Mouse (Mus musculus): ENCODE results near the gene Hint2.
A peak's percentile ranks its signal among the peaks of the same experiment; 100 is the strongest.

Gene Hint2

DNA sequence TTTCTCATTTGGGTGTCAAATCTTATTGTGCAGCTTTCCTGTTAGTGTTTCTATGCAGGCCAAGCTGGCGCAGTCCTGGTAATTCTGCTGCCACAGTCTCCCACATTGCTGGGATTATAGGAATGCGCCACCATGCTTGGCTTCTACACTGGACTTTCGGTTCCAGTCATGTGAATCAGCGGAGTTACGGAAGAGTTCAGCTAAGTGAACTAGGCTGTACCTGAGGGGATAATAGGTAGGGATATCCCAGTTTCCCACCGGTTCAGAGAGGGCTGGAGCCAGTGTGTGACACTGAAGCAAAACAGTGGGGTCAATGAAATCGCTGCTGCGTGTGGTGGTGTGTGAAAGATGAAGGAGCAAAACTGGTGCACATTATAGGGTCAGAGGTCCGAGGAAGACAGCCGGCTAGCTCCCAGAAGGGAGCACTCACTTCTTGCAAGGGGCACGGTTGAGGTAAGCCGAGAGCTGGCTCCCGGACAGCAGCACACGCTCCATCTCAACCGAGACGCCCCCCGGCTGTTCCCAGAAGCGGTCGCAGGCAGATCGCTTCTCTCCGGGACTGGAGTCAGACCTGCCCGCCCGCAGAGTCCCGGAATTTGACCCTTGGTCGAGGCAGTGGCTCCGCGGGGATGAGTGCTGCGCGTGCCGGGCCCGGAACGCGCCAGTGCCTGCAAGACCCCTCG lies 469 bp downstream of the Hint2 start:
- DNase-seq (ENCODE audit: low spot score) = no peak

DNA sequence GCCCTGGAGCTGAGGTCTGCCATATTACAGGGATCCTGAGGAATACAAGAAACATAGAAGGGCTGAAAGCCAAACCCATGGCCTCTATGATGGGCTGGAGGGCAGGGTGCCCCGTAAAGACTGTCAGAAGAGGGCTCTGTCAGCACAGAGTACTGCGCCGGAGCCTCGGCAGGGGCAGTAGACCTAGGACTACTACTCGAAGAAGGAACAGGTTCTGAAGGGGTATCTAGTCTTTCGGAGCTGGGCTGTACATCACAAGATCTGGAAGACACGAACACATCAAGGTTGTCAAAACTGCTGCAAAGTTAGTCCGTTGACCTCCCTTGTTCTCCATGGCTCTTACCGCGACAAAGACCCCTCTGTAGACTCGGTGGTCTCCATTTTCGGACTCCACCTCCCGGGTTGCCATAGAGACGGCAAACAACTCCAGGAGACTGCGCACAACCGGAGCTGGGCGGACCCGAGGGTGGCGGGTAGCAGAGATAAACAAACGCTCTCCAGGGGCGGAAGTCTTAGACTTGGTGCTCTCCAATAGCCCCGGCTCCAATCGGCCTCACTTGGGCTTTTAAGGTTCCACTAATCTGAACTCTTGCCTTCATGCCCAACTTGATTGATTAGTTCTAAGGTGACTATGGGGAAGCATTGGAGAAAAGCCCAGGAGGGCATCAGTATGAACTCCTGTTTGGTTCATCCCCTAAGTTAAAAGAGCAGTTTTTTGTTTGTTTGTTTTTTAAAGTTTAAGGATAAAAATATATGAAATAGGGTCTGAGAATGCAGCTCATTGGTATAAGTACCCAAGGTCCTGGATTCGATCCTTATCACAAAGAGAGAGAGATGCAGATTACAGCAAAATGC lies 2.9 kb downstream of the Hint2 start, which contains the start of gene Spag8:
Spag8 (minus strand) TSS at position 434 of the 855 bp plus-strand sequence.
- peak; percentile 61 for DNase-seq (ENCODE audit: low spot score)

DNA sequence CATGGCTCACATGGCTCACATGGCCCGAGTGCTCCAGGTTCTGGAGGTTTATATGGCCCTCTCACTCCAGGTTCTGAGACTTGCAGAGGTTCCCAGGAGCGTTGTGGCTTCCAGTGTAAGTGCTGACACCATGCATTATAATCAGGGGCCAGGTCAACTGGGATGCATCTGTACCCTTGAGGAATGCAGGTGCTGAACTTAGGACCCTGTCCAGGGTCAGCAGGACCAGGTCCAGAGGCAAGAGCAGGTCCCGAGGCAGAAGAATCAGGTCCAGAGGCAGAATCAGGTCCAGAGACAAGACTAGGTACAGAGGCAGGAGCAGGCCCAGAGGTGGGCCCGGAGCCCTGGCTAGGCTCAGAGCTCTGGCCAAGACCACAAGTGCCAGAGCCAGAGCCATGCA lies 3.5 kb downstream of the Hint2 start:
- DNase-seq (ENCODE audit: low spot score) = no peak

DNA sequence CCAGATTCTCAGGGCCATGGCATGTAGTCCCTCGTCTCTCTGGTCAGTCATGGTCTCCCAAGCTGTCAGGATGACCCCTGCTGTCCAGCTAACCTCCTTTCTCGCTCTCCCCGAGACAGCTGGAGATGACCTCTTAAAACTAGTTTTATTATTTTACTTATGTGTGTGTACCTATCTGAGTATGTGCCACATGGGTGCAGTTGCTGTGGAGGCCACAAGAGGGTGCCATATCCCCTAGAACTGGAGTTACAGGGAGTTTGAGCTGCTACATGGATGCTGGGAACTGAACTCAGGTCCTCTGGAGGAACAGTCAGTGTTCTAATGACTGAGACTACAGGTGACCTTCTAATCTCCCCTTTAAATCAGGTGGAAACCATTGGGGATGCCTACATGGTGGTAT lies 6.5 kb downstream of the Hint2 start:
- DNase-seq (ENCODE audit: low spot score) = no peak

DNA sequence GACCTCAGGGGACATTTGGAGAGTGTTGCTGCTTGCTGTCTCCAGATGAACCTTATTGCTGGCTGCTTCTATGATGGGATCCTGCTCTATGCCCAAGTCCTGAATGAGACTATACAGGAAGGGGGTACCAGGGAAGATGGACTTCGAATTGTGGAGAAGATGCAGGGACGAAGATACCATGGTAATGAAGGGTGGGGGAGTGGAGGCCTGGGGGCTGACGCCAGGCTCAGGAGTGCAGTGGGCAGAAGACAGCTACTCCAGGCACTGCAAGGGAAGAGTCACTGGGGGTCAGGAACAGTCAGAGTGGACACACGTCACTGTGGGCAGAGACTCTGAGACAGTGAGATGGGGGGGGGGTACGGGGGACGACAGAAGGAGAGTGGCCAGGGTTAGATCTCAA lies 15.8 kb downstream of the Hint2 start:
- no peak for DNase-seq (ENCODE audit: low spot score)

DNA sequence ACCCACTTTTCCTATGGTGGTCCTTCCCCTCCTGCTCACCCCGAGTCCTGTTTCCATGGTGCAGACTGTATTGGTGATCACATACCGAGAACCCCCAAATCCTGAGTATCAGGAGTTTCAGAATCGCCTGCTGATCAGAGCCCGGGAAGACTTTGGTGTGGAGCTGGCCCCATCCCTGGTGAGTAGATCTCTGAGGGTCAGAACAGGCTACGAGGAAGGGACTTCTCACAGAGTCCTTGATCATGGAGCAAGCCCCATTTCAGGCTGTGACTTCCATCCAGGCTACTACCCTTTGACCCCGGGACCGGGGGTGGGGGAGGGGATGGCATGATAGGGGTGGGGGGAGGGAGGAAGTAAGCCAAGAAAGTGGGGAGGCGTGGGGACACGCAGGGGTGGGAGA lies 16.2 kb downstream of the Hint2 start:
- no peak for DNase-seq (ENCODE audit: low spot score)

DNA sequence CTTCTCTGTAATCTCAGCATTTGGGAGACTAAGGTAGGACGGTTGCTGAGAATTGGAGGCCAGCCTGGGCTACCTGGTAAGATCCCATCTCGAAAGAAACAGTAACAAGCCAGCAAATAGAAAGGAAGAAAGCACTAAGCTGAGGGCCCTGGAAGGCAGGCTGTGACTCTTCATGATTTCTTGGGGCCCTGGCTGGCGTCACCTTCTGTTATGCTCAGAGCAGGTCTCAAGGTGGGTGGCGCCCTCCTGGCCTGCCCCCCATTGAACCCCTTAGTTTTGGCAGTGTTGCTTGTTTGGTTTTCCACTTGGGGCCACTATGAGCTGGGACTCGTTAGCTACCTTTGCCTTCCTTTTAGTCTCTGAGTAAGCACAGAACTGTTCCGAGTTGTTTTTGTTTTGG lies 19.5 kb downstream of the Hint2 start:
- DNase-seq (ENCODE audit: low spot score) = no peak

DNA sequence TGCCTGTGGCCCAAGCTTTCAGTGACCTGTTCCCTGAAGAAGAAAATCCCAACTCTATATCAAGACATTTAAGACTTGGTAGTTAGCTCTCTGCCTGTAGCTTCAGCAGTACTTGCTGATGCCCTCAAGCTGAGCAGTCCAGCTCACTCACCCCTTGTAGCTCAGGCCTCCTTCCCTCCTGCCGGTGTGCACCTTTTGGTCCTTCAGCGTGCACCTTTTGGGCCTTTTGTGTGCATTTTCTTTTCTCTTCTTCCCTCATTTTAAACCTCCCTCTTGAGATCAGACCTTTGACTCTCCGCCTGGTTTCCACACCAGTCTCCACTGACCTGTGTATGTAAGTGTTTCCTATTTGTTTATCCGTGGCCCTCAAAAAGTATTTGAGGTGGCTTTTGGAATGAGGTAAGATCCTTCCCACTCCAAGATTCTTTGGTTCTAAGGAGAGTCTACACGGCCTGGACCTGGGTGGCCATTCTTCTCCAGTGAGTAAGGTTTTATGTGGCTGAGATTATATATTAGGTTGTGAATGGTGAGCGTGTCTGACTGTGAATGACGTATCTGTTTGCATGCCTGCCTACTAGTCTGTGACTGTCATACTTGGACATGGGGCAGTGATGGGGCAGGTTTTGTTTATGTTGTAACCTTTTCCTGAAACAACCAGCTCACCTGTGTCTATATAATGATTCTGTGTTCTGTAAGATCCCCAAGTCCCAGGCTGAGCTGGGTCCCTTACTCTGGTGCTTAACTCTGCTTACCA lies 21.5 kb downstream of the Hint2 start:
- no peak for DNase-seq (ENCODE audit: low spot score)

DNA sequence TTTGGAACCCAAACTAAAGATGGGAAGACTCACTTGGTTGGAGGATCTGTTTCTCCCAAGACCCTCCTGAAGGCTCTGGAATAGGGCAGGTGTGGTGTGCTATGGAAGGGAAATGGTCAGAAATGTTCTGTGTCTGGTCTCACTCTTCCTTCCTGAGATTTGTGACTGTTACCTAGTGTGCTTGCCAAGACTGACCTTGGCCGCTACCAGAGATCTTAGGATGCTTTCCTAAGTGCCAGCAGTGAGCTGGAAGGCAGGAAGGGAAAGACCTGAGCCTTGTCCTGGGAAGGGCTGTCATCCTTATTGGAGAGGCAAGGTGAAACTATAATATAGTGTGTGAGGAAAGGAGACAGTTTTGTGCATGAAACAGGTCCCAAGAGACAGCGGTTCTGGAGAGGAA lies 22.5 kb downstream of the Hint2 start:
- DNase-seq (ENCODE audit: low spot score) = no peak

DNA sequence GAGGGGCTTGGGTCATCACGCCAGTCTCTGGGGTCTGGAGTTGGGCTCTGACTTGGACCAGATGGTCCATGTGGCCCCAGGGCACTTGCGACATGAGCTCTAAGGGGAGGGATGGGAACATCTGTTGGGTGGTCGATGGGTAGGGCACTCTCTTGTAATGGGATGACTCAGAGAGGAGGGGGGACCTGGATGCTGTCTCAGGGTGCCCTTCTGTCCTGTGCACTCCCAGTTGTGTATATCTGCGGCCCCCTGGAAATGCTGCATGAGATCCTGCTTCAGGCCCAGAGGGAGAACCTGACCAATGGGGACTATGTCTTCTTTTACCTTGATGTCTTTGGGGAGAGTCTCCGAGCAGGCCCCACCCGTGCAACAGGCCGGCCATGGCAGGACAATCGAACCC lies 23.0 kb downstream of the Hint2 start:
- no peak for DNase-seq (ENCODE audit: low spot score)

DNA sequence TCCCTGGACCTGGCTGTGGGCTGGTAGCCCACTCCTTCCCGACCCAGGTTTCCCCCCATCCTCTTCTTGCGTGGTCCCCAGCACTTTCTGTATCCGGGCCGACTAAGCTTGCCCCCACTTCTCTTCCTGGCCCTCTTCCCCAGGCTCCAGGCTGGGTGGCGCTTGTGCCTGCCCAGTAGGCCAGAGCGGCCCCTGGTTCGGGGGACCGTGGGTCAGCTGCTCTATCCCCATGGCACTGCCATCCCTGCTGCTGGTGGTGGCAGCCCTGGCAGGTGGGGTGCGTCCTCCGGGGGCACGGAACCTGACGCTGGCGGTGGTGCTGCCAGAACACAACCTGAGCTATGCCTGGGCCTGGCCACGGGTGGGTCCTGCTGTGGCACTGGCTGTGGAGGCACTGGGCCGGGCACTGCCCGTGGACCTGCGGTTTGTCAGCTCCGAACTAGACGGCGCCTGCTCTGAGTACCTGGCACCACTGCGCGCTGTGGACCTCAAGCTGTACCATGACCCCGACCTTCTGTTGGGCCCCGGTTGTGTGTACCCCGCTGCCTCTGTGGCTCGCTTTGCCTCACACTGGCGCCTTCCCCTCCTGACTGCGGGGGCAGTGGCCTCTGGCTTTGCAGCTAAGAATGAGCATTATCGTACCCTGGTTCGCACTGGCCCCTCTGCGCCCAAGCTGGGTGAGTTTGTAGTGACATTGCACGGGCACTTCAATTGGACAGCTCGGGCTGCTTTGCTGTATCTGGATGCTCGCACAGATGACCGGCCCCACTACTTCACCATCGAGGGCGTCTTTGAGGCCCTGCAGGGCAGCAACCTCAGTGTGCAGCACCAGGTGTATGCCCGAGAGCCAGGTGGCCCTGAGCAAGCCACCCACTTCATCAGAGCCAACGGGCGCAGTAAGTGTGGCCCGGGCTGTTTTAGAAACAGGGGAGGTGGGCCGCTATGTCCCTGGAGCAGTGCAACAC lies 24.0 kb downstream of the Hint2 start:
- DNase-seq (ENCODE audit: low spot score) = peak; percentile 16

DNA sequence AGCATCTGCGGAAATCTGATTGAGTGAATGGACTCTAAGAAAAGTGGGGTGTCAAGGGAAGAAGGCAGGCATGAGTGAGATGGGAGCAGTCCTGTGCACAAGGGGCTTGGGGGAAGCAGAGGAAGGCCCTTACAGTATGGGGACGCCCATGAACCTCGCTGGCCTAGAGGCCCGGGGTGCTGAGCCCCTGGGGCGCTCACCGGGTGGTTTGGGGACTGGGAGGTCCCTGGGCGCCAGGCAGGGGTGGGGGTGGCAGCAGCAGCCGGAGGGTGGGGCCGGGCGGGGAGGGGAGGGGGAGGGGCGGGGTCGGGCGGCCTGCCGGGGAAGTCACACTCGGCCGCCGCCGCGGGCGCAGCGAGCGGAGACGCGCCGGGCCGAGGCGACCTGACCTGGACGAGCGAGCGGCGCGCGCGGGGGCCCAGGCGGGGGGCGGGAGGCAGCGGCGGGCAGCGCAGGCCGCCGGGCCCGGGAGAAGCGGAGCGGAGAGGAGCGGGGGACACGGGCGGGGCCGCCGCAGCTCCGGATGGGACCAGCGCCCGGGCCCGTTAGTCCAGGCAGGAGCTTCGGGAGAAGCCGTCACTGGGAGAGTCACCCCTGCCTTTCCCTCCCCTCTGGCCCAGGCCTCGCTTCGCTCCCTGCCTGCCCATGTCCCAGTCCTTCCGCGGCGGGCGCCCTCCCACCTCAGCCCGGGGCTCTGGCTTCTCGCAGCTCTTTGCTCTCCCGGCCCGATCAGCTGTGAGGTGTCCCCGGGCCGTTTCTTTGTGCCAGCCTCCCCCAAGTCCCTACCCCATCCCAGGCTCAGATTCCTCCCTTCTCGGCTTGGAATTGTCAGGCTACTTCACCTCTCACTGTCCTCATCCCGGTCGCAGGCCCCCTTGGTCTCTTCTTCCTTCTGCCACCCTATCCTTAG lies 25.0 kb downstream of the Hint2 start, which contains the start of gene Npr2:
Npr2 (plus strand) TSS at position 890 of the 910 bp plus-strand sequence.
- DNase-seq (ENCODE audit: low spot score) = peak; percentile 59

DNA sequence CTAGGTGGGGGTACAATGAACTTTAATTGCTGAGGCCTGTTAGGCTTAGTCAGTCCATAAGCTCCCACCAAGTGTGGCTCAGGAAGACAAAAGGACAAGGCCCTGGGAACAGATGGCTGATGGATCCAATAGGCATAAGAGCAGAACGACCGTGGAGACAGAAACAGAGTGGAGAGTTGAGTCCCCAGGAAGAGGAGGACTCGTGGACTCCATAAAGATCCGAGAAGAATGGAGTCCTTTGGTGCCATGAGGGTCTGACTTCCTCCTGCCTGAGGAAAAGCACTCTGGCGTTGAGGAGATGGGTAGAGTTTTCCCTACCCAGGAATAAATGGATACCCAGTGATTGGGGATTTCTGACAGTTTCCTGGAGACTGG lies 25.6 kb downstream of the Hint2 start:
- DNase-seq (ENCODE audit: low spot score) = peak; percentile 53

DNA sequence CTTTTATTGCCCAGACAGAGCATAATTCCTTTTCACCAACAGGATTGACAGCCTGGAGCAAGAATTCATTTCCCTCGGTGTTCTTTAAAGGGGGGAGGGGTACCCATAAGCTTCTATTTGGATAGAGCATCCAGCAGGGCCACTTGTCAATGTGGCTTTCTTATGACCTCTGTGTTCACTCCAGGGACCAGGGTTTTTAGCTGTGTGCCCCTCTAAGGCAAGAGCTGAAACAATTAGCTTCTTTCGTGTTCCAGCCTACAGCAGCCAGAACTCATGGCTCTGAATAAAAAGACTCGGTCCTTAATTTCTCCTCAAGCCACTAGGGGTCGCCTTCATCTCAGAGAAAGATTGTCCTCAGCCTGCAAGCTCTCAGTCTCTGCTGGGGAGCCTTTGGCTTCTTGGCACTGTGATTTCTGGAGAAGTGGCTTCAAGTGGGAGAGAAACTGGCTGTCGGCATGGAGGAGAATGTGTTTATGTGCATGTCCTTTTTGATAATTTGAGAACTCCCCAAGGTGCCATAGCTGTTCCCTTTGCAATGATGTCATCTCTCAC lies 26.2 kb downstream of the Hint2 start:
- DNase-seq (ENCODE audit: low spot score) = peak; percentile 92

DNA sequence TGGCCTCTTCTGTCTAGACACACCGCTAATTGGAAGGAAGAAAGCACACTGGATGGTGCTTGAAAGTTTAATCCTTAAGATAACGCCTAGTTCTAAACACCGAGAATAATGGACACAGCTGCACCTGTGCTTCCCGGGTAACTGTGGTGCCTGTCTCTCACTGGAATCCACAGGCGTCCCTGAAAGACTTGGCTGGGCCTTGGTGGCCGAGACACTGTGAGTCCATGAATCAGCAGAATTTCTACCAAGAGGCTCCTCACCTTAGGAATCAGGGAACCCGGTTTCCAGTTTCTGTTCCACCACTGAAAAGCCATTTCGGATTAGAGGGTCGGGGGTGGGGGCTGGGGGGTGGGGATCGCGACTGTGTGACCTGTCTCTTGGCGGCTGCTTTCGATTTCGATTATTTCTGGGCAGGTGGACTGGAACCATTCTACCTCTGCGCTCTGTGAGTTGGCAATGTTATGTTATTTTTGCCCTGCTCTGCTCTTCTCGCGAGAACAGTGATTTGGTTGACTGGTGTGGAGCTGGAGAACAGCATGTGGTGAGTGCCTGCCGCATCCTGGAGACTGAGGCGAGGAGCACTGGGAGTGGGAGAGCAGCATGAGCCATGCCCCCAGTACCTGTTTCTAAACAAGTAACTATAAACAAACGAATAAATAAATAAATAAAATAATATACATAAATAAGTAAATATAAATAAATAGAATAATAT lies 27.0 kb downstream of the Hint2 start:
- DNase-seq (ENCODE audit: low spot score) = peak; percentile 57

DNA sequence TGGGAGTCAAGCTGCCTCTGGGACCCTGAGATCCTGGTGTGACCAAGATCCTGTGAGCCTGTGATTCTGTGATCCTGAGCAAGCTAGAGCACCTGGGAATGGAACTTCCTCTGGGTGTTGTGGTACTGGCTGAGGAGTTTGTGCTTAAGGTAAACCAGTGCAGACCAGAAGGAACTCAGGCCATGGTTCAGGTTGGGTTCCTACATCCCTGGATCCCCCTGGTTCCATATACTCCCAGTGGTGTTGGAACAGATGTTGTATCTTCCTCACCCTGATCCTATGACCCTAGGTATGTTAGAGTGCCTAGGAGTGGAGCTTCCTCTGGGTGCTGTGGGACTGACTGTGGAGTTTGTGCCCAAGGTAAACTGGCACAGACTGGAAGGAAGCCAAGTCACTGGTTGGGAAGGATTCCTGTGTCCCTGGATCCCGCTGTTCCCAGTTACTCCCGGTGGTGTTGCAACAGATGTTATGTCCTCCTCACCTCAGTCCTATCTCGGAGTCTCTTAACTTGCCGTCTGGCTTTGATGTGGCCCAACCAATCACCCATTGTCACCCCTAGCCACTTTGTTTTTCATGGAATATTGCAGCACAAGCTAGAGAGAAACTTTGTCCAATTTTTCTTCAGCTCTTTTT lies 36.0 kb downstream of the Hint2 start:
- no peak for DNase-seq (ENCODE audit: low spot score)

DNA sequence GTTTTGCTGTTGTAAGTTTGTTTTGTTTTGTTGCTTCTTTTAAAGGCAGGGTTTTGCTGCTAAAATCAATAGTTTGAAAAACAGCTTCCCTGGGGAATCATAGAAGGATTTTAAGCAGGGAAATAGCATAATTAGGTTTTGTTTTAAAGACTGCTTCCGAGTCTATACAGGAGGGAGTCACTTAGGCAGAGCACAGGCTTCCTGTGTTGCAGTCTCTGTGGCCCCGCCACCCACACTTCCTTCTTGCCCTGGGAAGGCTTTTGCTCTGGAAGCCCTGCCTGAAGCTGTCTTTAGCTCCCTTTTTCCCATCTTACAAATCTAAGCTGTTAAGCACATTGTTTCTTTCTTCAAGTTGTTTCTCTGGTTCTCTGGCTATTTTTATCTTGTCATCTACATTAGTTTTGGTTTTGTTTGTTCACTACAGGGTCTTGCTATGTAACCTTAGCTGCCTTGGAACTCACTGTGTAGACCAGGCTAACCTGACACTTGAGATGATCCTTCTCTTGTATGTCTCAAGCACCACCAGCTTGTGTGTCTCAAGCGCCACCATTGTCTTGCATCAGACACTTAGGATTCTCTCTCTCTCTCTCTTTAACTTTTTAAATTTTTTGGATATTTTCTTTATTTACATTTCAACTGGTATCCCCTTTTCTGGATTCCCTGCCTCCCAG lies 43.1 kb downstream of the Hint2 start:
- no peak for DNase-seq (ENCODE audit: low spot score)

DNA sequence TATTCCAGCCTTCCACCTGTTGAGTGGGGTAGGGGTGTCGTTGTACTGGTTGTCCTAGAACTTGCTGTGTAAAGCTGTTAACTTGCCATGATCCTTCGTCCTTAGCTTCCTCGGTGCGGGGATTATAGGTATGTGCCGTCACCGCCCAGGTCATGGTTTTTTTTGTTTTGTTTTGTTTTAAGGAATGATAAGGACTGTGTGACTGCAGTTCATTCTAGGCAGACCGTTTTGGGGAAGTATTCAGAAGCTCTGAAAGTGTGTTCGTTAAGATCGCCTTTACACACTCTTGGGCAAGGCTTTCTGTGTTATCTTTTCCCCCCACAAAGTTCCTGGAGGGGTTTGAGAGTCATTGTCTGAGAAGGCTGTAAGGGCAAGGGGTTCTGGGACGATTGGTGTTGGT lies 43.7 kb downstream of the Hint2 start:
- no peak for DNase-seq (ENCODE audit: low spot score)
